In the genomic region with DNA sequence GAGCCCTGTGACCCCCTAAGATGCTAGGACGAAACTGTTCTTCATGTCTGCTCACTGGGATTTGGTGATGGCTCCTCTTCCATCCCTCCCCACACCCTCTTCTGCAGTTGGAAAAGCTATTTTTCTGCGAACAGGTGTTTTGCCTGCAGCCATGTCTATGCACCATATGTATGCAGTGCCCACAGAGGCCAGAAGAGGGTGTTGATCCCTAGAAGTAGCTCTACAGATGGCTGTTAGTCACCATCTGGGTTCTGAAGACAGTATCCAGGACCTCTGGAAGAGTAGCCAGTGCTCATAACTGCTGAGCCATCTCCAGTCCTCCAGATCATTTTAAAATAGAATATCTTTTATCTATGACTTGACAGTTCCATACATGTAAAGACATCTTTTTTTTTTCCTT, we compare ENCODE assay signal across 9 mouse cellular contexts. TPM values are rescaled to one million over a fixed set of nuclear protein-coding genes. Genes with fewer than 3 reads are reported as not detected.
A peak's percentile ranks its signal among the peaks of the same experiment; 100 is the strongest.
DNase-seq lines count a peak whose midpoint lies in the region; ATAC-seq and TF ChIP-seq lines count a peak whose summit lies in the region.
"Had no signal": no experiment of that assay in that cellular context is flagged by ENCODE, and none has a peak within 500 bp of the region (broad histone marks: within the 10 kb centered on the region; RNA-seq: fewer than 3 reads in every experiment).

No protein-coding gene starts in this region.

- H3K4me3 ChIP-seq in gastrocnemius, adult 2 months = no peak overlapping the region
- H3K4me3 ChIP-seq in midbrain, postnatal 0 days (ENCODE audit: low read depth, low read length) = no peak overlapping the region
- H3K4me3 ChIP-seq in midbrain, embryonic 13.5 days (replicated peaks) = no peak overlapping the region

- no peak overlapping the region for H3K9ac ChIP-seq in midbrain, postnatal 0 days (replicated peaks; ENCODE audit: low read length, poor library complexity, severe bottlenecking)
- no peak overlapping the region for H3K9ac ChIP-seq in midbrain, embryonic 13.5 days (replicated peaks)

- no peak for DNase-seq in gastrocnemius, adult 2 months
- no peak for DNase-seq in gastrocnemius, adult 18-20 months (ENCODE audit: low spot score)
- DNase-seq in midbrain, postnatal 0 days (ENCODE audit: low spot score) = no peak
- no peak for DNase-seq in brain, embryonic 14.5 days (ENCODE audit: low read depth)
- peak; percentile 38 for DNase-seq in thymus, postnatal 14 days
- no peak for DNase-seq in ovary, postnatal 36 days (ENCODE audit: low spot score)
- DNase-seq in c-Kit-positive CD71-positive TER-119-positive erythroid progenitor cells, embryonic 14.5 days (ENCODE audit: low spot score) = no peak
- DNase-seq: layer of hippocampus, adult 9-11 months had no signal

- H3K27ac ChIP-seq in gastrocnemius, adult 2 months = no peak overlapping the region
- no peak overlapping the region for H3K27ac ChIP-seq in midbrain, postnatal 0 days (ENCODE audit: low read depth, low read length)
- H3K27ac ChIP-seq in midbrain, embryonic 13.5 days = no peak overlapping the region

- intact Hi-C loops in gastrocnemius, adult 2 months (cut with DNase I) = loop anchor here (5.0 kb wide), 1 partner anchor 239 kb away; no protein-coding TSS in a partner anchor

- no peak overlapping the region for H3K4me2 ChIP-seq in midbrain, postnatal 0 days (ENCODE audit: low read depth, low read length, poor library complexity, severe bottlenecking)
- no peak overlapping the region for H3K4me2 ChIP-seq in midbrain, embryonic 13.5 days (replicated peaks)

- no peak for TF ChIP-seq POLR2A in brain, embryonic 14.5 days (IDR thresholded peaks at IDR 0.05; ENCODE audit: borderline replicate concordance, extremely low read depth, insufficient read depth, insufficient read length, poor library complexity, severe bottlenecking)

- H3K27me3 ChIP-seq in midbrain, postnatal 0 days (ENCODE audit: insufficient read depth, low read length) = no peaks in the 10 kb centered on the region
- no peaks in the 10 kb centered on the region for H3K27me3 ChIP-seq in midbrain, embryonic 13.5 days

- no peaks in the 10 kb centered on the region for H3K36me3 ChIP-seq in midbrain, postnatal 0 days (ENCODE audit: insufficient read depth, low read length)
- no peaks in the 10 kb centered on the region for H3K36me3 ChIP-seq in midbrain, embryonic 13.5 days

- peak; percentile 44 for TF ChIP-seq CTCF in gastrocnemius, adult 2 months (IDR thresholded peaks at IDR 0.05)
- TF ChIP-seq CTCF in midbrain, postnatal 0 days (IDR thresholded peaks at IDR 0.05) = peak; percentile 40; the same call in 1 of the 2 replicates
- peak; percentile 16; the same call in 1 of the 2 replicates for TF ChIP-seq CTCF in brain, embryonic 14.5 days (IDR thresholded peaks at IDR 0.05; ENCODE audit: borderline replicate concordance, extremely low read depth, insufficient read depth, insufficient read length)

- H3K9me3 ChIP-seq in midbrain, postnatal 0 days (ENCODE audit: low read length) = no peaks in the 10 kb centered on the region
- H3K9me3 ChIP-seq in midbrain, embryonic 13.5 days = no peaks in the 10 kb centered on the region

- WGBS in midbrain, postnatal 0 days = 87% methylated on average over 2 of the region's 2 CpGs
- WGBS in midbrain, embryonic 13.5 days = 87% methylated on average over 2 of the region's 2 CpGs

- no peaks in the 10 kb centered on the region for H3K4me1 ChIP-seq in midbrain, postnatal 0 days (ENCODE audit: insufficient read depth, low read length)
- no peaks in the 10 kb centered on the region for H3K4me1 ChIP-seq in midbrain, embryonic 13.5 days (replicated peaks)

- ATAC-seq in midbrain, postnatal 0 days (ENCODE audit: low FRiP score) = no peak
- ATAC-seq in midbrain, embryonic 13.5 days = no peak

RNA-seq across cellular contexts. Expression of gene Slc24a4, which starts 20.2 kb away (rescaled TPM):
- not detected for total RNA-seq in gastrocnemius, adult 2 months (2021)
- not detected for total RNA-seq in gastrocnemius, adult 18-20 months (2021)
- total RNA-seq in midbrain, postnatal 0 days (2014; rRNA removed) = 5.0 and 5.3 TPM in 2 replicates
- 2.4 and 2.6 TPM in 2 replicates for polyA plus RNA-seq in midbrain, postnatal 0 days (2015; fragmentation: Nextera tagmentation; extraction: Ambion mirVana)
- 1.1 and 1.3 TPM in 2 replicates for polyA plus RNA-seq in midbrain, embryonic 13.5 days (2015; fragmentation: Nextera tagmentation; extraction: Ambion mirVana)
- 1.5 and 2.4 TPM in 2 replicates for polyA plus RNA-seq in brain, embryonic 14.5 days (2012; rRNA removed)
